Mouse (Mus musculus) thymus, postnatal 4 days (tissue): ENCODE measurements at regions not wholly inside any gene's neighbourhood (a gene's known extent, or its start where the extent isn't known, plus 50 kb on each side); places are given as distances from the start of the nearest gene placed in this dataset.
"Not testable (repeated sequence)": the region's sequence is repeated elsewhere in the genome, so short reads cannot be mapped to it uniquely, and the experiment has no call there.

Experiments used
- DNase-seq: peaks from one replicate; pipeline ENCODE4 v3.0.0; 2021

DNA sequence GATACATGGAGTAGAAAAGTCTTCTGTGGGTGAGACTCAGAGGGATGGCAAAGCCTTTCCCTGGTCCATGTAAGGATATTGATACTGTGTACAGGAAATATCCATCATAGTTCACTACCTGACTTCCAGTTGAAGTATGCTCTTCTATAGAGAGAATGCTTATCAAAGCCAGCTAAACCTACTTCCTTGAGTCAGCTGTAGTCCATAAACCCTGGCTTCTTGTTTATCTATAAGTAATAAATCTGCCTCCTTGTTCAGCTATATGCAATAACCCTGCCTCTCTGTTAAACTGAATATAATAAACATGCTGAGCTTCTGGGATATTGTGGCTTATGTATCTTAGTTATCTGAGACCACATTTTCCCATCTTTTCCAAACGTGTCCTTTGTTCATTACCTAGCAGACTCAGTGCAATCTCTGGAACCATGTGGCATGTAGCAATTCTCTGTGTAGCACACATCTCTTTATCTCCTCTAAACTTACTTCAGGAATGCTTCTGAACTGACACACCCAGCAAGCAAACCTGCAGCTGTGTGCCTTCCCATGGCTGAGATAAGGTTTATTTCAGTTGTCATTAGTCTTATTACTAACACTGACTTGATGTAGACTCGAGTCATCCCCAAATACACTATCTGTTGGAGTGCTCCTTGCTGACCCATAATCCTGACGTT, 694.9 kb upstream of the Map3k7 start:
- no peak for DNase-seq

DNA sequence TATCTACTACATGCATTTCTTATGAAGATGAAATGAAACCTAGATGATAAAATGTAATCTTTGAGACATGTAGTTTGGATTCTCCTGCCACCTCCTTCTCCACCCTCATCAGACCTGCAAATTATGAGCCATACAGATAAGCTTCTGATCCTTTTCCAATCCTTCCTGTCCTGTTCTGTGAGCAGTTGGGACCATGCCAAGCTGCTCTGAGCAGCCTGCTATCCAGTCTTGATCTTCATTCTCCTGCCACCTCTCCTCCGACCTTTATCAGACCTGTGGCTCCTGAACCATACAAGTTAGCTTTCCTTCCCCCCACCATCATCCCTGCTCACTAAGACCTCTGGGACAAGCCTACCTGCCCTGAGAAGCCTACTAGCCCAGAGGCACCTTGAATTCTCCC, 689.8 kb upstream of the Map3k7 start:
- no peak for DNase-seq

DNA sequence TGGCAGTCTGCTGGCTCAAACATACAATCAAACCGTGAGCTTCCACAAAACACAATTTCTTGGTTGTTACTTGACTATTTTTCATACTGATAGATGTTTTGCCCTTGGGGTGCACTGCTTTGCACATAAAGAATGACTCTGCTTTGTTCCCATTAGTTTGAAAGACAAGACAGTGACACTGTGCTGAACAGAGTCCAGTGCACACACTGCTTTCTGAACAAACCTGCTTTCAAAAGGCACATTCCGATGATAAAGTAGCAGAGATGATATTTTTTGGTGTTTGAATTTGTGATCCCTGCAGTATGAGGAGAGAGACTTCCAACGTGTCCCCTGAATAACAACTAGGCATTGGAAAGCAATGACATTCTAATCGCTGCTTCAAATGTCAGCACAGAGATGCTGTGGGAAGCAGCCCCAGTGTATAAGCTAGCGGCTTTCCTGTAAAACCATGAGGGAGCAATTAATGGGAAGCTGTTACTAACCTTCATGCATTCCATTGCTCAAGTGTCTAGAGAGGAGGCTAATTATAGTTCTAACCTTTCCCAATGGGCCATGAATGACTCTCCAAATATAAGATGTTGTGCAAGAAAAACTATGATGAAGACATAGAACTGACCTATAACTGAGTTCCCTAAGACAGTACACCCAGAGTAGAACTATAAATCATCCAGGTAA, 673.5 kb upstream of the Map3k7 start:
- DNase-seq: no peak

DNA sequence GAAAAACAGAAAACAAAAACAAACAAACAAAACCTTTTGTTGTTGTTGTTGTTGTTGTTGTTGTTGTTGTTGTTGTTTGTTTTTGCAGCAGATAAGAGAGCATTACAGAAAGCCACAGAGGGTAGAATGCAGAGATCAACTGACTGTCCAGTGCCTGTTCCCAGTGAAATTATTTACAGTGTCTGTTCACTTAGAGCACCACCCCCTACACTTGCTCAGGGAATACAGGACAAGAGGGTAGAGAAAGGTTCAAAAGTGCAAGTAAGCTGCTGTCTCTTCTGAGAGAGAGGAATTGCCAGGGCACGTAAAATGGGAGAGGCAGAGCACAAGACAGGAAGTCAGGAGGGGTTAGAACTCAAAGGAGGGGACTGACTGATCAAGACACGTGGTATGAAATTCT, 670.1 kb upstream of the Map3k7 start:
- no peak for DNase-seq

DNA sequence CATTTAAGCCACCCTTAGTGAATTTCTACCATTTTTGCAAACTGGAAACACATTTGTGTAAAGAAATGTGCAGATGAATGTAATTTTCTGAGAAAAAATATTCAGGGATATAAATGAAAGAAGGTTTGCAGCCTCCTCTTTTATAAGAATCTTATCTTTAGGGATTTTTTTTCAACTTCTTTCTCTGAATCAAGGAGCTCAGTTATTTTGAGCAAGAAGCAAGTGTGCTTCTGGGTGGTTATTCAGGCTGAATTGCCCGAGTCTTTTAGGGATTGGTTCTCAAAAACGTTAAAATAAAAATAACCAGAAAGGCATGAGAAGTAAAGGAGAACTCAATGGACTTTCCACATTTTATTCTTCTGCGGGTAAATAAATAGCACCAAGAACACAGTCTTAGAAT, 666.0 kb upstream of the Map3k7 start:
- no peak for DNase-seq

DNA sequence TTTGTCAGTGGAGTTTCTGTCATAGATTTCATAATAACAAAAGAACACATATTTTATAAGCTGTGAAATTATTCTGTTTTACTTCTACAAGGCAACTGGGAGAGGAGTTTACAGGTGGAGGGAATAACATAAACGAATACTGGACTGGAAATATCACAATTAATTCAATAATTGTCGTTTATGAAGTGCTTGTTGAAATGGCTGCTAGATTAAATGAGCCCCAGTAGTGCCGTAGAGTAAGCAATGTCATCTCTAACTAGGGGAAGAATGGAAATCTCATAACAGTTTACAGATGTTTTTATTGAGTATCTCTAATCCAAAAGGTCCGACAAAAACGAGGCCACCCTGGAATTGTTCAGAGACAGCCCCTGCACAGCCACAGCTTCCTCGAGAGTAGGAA, 644.6 kb upstream of the Map3k7 start:
- DNase-seq: no peak

DNA sequence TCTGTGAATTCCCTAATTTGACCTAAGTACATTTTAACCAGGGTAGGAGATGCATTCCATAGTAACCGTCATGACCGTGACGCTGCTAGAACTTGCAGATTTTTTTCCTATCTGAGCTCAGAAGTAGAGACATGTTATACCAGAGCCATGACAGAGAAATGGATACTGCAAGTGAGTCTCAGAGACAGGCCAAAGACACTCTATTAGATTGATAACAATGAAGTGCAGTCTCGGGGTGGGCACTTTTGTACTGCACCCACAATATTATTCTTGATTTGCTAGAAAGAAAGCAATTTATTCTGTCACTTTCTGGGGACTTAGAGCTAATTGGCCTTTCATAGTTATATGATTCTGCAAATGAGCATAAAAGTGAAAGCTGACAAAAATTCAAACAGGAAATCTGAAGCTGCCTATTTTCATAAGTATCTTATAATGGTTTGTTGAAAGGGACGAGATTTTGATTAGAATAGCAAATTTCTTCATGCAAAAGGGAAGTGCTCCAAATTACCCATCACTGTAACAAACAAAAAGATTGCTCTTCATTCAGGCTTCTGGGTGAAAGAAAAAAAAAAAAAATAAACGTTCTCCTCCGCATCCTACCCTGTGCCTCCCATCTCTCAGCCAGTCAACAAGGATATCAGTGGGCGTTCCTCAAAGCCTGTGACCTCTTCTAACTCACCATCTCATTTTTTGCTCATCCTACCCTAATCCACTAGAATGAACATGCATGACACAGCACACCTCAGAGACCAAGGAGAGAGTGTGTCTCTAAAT, 643.0 kb upstream of the Map3k7 start:
- DNase-seq: no peak

DNA sequence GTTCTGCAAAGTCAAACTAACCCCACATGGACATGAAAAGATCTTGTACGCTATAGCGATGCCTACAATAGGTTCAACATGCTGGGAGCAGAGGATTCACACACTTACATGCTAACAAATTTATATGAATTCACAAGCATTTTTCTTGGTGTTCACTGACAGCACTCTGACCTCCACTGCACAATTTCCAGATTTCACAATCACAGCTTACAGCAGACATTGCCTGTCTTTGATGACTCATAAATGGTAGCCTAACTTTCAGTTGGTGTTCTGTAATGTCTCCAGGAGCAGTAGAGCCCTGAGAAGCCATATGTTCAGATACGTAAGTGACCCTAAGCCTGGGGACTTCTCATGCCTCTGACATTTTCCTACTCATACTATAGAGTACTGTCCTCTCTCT, 640.1 kb upstream of the Map3k7 start:
- DNase-seq: no peak

DNA sequence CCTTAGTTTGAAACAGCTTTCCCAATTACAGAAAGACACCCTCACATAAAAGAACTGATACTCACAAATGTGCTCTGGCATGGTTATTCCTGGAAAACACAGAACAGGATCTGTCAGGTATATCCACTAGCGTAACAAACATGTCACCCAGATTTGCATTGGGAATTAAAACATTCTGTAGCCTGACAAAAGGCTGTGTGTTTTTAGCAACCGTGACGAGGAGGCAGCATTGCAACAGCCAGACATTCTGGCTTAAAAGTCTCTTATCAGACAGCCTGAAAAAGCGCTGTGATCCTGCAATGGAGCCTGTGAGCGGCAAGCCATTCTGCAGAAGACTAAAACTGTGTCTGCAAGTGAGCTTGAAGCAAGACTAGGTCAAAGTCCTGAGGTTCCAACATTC, 635.1 kb upstream of the Map3k7 start:
- no peak for DNase-seq

DNA sequence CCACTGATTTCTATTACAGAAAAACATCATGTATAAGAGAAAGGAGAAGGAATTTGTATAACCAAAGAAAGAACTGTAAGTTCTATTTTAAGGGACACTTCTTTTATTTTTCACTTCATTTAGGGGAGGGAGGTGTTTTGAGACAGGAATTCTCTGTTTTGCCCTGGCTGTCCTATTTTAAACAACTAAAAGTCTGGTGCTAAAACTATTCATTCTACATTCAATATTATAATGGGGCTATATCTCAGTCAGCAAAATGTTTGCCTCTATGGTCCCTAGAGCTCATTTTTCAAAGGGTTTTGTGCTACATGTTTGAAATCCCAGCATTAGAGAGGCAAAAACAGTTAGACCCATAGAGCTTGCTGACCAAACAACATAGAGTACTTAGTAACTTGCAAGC, 632.8 kb upstream of the Map3k7 start:
- DNase-seq: no peak

DNA sequence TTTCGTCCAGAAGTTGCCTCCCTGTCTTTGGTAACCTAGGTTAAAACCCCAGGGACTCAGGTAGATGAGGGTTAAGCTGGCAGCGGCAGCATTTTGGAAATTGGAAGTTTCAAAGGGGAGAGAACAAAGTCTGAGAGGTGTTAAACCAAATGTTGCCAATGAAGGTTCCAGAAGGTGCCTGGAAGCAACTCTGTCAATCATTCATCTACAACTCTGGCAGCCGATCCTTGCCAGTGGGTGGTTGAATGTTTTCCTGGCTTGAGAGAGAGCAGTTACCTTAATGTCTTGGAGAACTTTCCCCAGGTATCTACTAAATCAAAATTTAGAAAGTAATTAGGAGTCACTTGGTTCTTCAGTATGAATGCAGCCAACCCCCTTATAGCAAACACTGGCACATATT, 628.2 kb upstream of the Map3k7 start:
- DNase-seq: no peak

DNA sequence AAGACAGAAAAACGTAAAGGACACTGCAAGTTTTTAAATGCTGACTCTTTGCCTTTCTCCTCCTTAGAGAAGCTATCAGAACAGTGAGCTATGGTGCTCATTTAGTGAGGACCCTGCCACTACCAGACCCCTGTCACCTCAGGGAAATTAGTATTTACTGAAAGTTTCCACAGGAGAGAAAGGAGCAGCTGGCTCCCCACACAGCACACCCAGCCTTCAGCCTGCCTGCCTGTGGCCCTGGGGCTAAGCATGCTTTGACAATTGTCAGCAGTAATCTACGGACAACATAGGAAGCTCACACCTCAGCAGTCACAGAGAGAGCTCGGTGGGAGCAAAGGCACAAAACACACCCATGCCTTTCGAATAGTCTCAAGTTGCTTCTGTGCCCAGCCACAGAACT, 625.9 kb upstream of the Map3k7 start:
- no peak for DNase-seq

DNA sequence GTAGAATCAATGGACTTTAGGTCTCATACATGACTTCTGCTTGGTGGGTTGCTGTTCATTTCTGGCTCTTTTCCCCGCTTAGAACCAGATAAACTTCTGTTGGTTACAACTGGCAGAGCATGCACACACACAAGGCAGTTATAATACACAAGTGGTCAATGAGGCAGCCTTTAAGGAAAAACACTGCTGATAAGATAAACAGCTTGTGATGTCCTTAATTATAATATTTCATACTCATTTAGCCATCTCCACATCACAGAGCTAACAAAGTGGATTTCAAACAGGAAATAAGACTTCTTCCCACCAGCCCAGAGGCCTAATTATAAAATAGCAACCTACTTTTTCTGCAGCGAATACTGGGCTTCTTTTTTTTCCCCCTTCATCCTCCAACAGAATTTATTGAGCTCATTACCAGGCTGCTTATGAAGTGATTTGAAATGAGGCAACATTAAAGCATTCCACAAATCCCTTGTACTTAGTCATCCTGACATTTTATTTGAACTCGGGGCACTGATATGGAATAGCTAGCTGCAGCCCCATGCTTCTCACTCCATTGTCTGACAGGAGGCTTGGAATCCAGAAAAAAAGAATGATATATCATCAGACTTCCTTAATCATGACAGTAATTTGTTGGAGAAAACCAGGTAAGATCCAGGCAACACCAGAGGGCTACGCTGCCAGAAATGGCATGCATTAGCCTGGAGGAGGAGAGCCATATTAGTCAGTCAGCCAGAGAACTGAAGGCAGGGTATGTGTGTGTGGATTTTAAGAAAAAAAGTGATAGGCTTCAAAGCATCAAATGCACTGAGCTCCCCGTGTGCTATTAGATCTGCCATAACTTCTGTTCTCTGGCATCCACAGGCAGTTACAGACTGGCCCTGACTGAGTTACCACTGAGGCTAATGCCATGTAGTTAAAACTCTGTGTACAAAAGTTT, 620.3 kb upstream of the Map3k7 start:
- DNase-seq: no peak

DNA sequence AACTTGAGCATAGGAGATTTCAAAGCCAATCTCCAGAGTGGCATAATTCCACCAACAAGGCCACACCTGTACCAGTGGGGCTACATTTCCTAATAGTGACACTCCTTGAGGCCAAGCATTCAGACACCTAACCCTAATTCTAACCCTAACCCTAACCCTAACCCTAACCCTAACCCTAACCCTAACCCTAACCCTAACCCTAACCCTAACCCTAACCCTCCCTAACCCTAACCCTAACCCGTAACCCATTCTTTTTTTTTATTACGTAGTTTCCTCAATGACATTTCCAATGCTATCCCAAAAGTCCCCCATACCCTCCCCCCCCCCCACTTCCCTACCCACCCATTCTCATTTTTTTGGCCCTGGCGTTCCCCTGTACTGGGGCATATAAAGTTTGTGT, 609.9 kb upstream of the Map3k7 start:
- not testable (repeated sequence) for DNase-seq

DNA sequence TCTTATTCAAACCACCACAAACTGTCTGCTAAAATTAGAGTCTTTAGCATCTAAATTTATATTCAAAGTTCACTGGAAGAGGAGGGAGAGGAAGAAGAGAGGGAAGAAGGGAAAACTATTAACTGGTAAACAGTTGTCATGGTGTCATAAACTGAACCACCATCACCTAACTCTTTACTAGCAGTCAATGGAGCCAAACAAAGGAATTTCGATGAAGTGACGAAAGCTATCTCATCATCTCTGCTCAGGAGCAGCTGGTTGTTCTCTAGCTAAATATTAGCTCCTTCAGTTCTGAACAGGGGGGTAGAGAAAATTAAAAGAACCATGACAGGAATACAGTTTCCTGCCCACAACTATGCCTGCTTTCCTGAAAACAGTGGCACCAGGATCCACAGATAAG, 608.9 kb upstream of the Map3k7 start:
- DNase-seq: no peak

DNA sequence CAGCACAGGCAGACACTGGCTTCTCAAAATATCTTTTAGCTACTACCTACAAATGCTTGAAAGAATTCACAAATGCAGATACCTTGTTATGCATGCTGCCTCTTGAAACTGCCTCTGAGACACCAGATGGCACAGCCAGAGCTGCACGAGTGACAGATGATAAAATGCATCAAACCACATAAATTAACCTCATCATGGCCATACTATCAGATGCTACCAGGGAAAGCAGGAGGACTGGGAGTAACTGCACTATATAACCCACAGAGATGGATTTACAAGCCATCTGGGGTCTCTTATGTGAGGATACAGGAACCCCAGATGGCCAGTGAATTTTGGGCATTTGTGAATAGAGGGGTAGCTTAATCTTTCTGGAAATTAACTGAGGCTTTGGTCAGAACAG, 597.7 kb upstream of the Map3k7 start:
- no peak for DNase-seq

DNA sequence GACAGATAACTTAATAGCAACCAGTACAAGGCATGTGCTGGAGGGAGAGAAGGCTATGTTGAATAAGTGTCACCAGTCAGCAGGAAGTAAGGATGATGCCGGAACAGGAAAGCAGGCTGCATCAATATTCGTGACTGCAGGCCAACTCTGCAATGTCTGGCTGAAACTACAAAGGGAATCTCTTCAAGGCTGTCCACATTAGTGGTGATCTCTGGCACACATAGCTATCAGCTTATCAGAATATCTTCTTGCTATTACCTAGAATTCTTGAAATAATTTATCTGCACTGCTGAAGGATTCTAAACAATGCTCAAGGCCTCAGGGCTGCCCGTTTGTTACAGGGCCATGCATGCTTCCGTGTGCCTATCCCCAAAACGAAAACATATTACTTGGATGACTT, 596.9 kb upstream of the Map3k7 start:
- DNase-seq: no peak

DNA sequence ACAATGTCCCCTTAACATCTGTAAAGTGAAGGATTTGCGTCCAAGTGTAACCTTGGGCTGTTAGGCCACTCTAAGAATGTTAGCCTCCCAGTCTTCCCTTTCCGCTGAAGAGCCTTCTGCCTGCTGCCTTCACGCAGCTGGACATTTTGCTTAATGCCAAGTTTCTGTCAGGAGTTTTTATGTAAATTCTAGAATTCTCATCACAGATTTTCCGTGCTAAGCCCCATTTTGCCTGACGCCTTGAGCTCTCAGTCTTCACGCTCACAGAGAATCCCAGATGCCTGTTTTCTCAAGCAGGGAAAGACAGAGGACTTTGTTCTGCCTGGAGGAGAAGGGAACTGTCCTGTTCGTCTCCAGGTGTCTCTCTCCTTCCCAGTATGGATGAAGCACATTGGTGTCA, 593.8 kb upstream of the Map3k7 start:
- DNase-seq: no peak

DNA sequence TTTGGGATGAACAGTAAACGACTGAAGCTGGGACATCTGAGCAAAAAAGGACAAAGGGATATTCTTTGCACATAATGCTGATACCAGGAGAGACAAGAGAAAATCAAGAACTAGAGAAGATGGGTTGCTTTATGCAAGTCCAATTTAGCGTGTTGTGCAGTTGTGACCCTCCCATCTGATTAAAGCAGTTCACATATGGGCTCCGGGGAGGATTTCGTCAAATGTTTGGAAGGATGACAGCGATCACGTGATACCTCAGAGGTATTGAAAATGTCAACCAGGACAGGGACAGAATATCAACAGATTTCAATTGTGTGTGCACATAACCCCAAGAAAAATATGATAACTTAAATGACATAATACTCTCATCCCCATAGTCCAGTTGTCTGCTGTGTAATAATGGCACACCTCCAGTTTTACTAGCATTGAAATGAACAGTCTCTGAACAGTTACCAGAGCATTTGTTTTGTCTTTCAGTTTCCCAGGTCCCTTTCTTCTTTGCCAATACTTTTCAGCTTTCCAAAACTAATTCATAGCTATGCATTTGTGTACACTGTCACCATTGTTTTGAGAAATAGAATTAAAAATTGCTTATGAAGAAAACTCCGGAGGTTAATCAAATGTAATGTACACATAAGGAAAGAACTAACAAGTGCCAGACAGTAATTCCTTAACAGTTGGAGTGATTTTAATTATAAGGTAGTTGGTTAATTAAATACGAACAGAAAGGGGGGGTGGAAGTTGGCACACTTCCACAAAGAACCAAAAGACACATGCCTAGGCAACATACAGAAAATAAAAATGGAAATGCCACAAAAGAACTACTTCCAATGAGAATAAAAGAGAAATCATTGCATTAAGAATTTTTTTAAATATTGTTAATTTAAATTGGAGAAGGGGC, 582.6 kb upstream of the Map3k7 start:
- no peak for DNase-seq

DNA sequence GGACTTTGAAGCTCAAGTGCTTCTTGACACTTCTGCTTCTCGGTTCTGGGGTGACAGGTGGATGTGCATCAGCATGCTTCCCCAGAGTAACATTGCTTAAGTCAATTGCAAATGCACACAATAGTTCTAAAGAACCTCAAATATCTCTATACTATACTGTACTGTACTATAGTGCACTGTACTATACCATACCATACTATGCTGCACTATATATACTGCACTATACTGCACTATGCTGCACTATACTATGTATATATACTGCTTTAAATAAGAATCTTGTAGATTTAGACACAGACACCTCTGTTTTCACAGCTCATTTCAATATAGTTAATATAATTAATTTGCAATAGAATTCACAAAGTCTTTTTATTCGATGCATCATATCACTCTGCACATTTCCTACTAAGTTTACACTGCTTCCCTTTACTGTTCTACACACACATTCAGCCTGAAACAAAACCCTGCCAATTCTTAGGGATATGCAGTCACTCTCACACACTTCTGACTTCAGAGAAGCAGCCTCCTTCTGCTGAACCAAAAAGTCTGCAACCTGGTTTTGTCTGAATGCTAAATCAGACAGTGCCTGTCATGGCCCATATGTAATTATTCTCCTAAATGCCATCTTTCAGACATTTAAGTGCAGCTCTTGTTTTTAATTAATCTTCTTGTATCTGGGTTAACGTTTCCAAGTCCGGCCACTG, 570.8 kb upstream of the Map3k7 start:
- DNase-seq: no peak

DNA sequence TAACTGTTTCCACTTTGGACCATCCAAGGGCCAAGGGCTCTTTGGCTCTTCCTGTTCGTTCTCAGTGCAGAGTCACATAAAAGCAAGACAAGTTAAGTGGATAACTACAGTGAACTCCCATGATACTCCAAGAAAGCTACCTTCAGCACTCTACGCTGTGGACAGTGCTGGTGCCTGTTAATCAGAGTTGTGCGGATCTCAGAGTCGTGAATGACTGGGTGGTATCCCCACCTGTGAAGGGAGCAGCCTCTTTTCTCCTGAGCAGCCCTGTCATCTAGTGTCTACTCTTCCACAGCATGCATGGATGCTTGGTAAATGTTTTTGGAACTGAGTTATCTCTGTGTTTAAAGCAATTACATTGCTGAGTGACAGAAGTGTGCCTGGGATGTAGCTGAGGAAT, 568.4 kb upstream of the Map3k7 start:
- DNase-seq: no peak
